Mouse (Mus musculus): ENCODE measurements around the gene Map7d1. TPM values are rescaled to one million over a fixed set of nuclear protein-coding genes. Genes with fewer than 3 reads are reported as not detected.

Gene Map7d1
- polyA plus RNA-seq, 1 experiment = 30.3 TPM

- Histone ChIP-seq H3K4me1 (ENCODE audit: control insufficient read depth, insufficient read depth, low read length) (peaks cover 8% of the 10 kb centered on the region; the same call in 1 of the 2 replicates), H3K4me3 (ENCODE audit: insufficient read depth, low read depth, low read length) (no peak overlapping the region), H3K27ac (ENCODE audit: insufficient read depth, low read depth, low read length) (no peak overlapping the region), H3K36me3 (ENCODE audit: control insufficient read depth, insufficient read depth, low read length) (peaks cover 7% of the 10 kb centered on the region), H3K27me3 (replicated peaks; ENCODE audit: control insufficient read depth, insufficient read depth, low read length) (no peaks in the 10 kb centered on the region)
- TF ChIP-seq CTCF (conservative IDR thresholded peaks at IDR 0.05; ENCODE audit: insufficient read depth, insufficient read length, low read depth, low read length) (no peak), POLR2A (IDR thresholded peaks at IDR 0.05; ENCODE audit: low read depth, low read length) (no peak)
- DNase-seq = no peak
- 82% methylated on average over 2 of the region's 2 CpGs for WGBS
Observed at GRCm38 (mm10) chr4:126190636-126191035, 65.5 kb downstream of the Map7d1 start.

- no peaks in the 10 kb centered on the region for H3K27me3 ChIP-seq (replicated peaks; ENCODE audit: control insufficient read depth, insufficient read depth, low read length)
- H3K4me3 ChIP-seq (ENCODE audit: insufficient read depth, low read depth, low read length) = no peak overlapping the region
- peaks cover 8% of the 10 kb centered on the region; the same call in 1 of the 2 replicates for H3K4me1 ChIP-seq (ENCODE audit: control insufficient read depth, insufficient read depth, low read length)
- H3K36me3 ChIP-seq (ENCODE audit: control insufficient read depth, insufficient read depth, low read length) = no peaks in the 10 kb centered on the region; the same call in 1 of the 2 replicates
- DNase-seq = peak; percentile 54
- 37% methylated on average over 3 of the region's 3 CpGs for WGBS
- H3K27ac ChIP-seq (ENCODE audit: insufficient read depth, low read depth, low read length) = no peak overlapping the region
- TF ChIP-seq POLR2A (IDR thresholded peaks at IDR 0.05; ENCODE audit: low read depth, low read length) (no peak), CTCF (conservative IDR thresholded peaks at IDR 0.05; ENCODE audit: insufficient read depth, insufficient read length, low read depth, low read length) (no peak)
Observed at GRCm38 (mm10) chr4:126187096-126187495, 69.0 kb downstream of the Map7d1 start.

DNA sequence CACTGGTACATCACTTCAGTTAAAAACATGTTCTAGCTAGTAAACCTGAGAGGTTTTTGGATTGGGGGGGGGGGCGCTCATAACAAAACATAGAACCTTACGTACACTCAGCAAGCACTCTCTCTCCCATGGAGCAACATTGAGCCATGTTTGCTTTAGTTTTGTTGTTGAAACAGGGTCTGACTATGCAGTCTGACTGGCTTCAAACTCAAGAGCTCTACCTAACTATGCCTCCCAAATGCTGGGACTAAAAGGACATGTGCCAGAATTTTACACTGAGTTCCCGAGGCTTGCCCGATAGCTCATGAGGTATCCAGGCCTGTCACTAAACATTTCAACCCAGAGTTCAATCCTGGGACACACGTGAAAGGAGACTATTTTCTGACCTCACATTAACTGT lies 73.1 kb downstream of the Map7d1 start:
- TF ChIP-seq POLR2A (IDR thresholded peaks at IDR 0.05; ENCODE audit: low read depth, low read length) (no peak), CTCF (conservative IDR thresholded peaks at IDR 0.05; ENCODE audit: insufficient read depth, insufficient read length, low read depth, low read length) (no peak)
- Histone ChIP-seq H3K4me1 (ENCODE audit: control insufficient read depth, insufficient read depth, low read length) (peaks cover 6% of the 10 kb centered on the region; the same call in 1 of the 2 replicates), H3K4me3 (ENCODE audit: insufficient read depth, low read depth, low read length) (no peak overlapping the region), H3K27me3 (replicated peaks; ENCODE audit: control insufficient read depth, insufficient read depth, low read length) (no peaks in the 10 kb centered on the region), H3K36me3 (ENCODE audit: control insufficient read depth, insufficient read depth, low read length) (peaks cover 5% of the 10 kb centered on the region), H3K27ac (ENCODE audit: insufficient read depth, low read depth, low read length) (no peak overlapping the region)
- DNase-seq = no peak
- 75% methylated on average over 5 of the region's 5 CpGs for WGBS

Other genes starting within 250 kb of the Map7d1 start
- 1.3 and 2.2 TPM in 2 replicates for gene Csf3r, start 231.8 kb downstream of the Map7d1 start, polyA plus RNA-seq (2012; rRNA removed)
- 38.2 and 49.4 TPM in 2 replicates for gene Mrps15, start 209.4 kb downstream of the Map7d1 start, polyA plus RNA-seq (2012; rRNA removed)
- 2.5 and 3.3 TPM in 2 replicates for gene Oscp1, start 197.8 kb downstream of the Map7d1 start, polyA plus RNA-seq (2012; rRNA removed)
- gene Lsm10, start 159.7 kb downstream of the Map7d1 start, polyA plus RNA-seq (2012; rRNA removed) = 36.5 TPM in 2 replicates
- 38.3 and 38.9 TPM in 2 replicates for gene Stk40, start 152.4 kb downstream of the Map7d1 start, polyA plus RNA-seq (2012; rRNA removed)
- gene Eva1b, start 108.6 kb downstream of the Map7d1 start, polyA plus RNA-seq (2012; rRNA removed) = 68.8 and 101 TPM in 2 replicates
- gene Sh3d21, start 92.9 kb downstream of the Map7d1 start, polyA plus RNA-seq (2012; rRNA removed) = 5.0 and 5.5 TPM in 2 replicates
- gene Thrap3, start 53.6 kb downstream of the Map7d1 start, polyA plus RNA-seq (2012; rRNA removed) = 40.4 and 51.0 TPM in 2 replicates
- 57.7 and 75.5 TPM in 2 replicates for gene Trappc3, start 6.0 kb upstream of the Map7d1 start, polyA plus RNA-seq (2012; rRNA removed)
- 0.27 and 0.31 TPM in 2 replicates for gene Col8a2, start 30.4 kb upstream of the Map7d1 start, polyA plus RNA-seq (2012; rRNA removed)
- gene Adprhl2, start 65.4 kb upstream of the Map7d1 start, polyA plus RNA-seq (2012; rRNA removed) = 36.0 and 43.0 TPM in 2 replicates
- 1.1 and 2.0 TPM in 2 replicates for gene Tekt2, start 69.3 kb upstream of the Map7d1 start, polyA plus RNA-seq (2012; rRNA removed)
- gene Ago3, start 173.2 kb upstream of the Map7d1 start, polyA plus RNA-seq (2012; rRNA removed) = 7.9 and 13.6 TPM in 2 replicates
- 18.0 and 21.4 TPM in 2 replicates for gene Ago1, start 212.2 kb upstream of the Map7d1 start, polyA plus RNA-seq (2012; rRNA removed)

Measured in kidney, adult 2 months (tissue).